Mouse (Mus musculus) hindbrain, embryonic 14.5 days (tissue): Measurements from ENCODE around the gene Lrrc73. TPM values are rescaled to one million over a fixed set of nuclear protein-coding genes. Genes with fewer than 3 reads are reported as not detected.

ENCODE experiments used
- ATAC-seq: fragments of 200-750 bp; cut with Nextera tagmentation; 2 replicates; pipeline ENCODE4 v1.8.0; 2017; ENCODE audit warnings: moderate number of reproducible peaks, mild to moderate bottlenecking, moderate TSS enrichment, moderate library complexity; ENCODE audit not compliant: low FRiP score
- DNase-seq: peaks from one replicate; pipeline ENCODE4 v3.0.0-alpha.2; 2015; ENCODE audit warnings: low spot score
- H3K27ac ChIP-seq: fragments of 300-500 bp; sonication (generic); 2 replicates; pipeline ENCODE4 v1.5.1; 2014; ENCODE audit warnings: mild to moderate bottlenecking, moderate library complexity
- H3K27me3 ChIP-seq: fragments of 300-500 bp; sonication (generic); 2 replicates; pipeline ENCODE4 v1.6.1; 2014; ENCODE audit warnings: mild to moderate bottlenecking, low read length, mixed read lengths; ENCODE audit not compliant: control insufficient read depth, insufficient read depth
- H3K36me3 ChIP-seq: fragments of 300-500 bp; sonication (generic); replicated peaks from 2 replicates; pipeline ENCODE4 v1.6.1; 2014; ENCODE audit not compliant: control insufficient read depth, insufficient read depth
- H3K4me1 ChIP-seq: fragments of 300-500 bp; sonication (generic); replicated peaks from 2 replicates; pipeline ENCODE4 v1.6.1; 2014; ENCODE audit warnings: antibody characterized with exemption, low read length, mixed read lengths; ENCODE audit not compliant: control insufficient read depth, insufficient read depth
- H3K4me2 ChIP-seq: fragments of 300-500 bp; sonication (generic); replicated peaks from 2 replicates; pipeline ENCODE4 v1.6.1; 2014; ENCODE audit warnings: mild to moderate bottlenecking, moderate library complexity
- H3K4me3 ChIP-seq: fragments of 300-500 bp; sonication (generic); replicated peaks from 2 replicates; pipeline ENCODE4 v1.5.1; 2014; ENCODE audit warnings: mild to moderate bottlenecking, low read length
- H3K9ac ChIP-seq: fragments of 300-500 bp; sonication (generic); 2 replicates; pipeline ENCODE4 v1.6.1; 2014
- H3K9me3 ChIP-seq: fragments of 300-500 bp; sonication (generic); 2 replicates; pipeline ENCODE4 v1.6.1; 2016; ENCODE audit warnings: low read length; ENCODE audit not compliant: control insufficient read depth
- WGBS: fragments of 180-500 bp; shearing (Covaris S2); extraction: QIAGEN DNeasy Blood & Tissue Kit; methylation state at CpG from one replicate; pipeline ENCODE4 v1.1.7; 2014; 5-methylcytosine and 5-hydroxymethylcytosine counted together
- microRNA counts: library from miRNA; unstranded; fragments of <30 nt; microRNA quantifications from one replicate; lab custom pipeline; 2016
- microRNA-seq: library from miRNA; unstranded; fragments of <30 nt; microRNA quantifications from one replicate; pipeline ENCODE4, GENCODE M21; 2016
- polyA plus RNA-seq: library from polyadenylated mRNA; unstranded; fragments of >200 nt; fragmentation: Nextera tagmentation; extraction: Ambion mirVana; gene quantifications from 2 replicates; pipeline ENCODE4 v1.2.1, GENCODE M21; 2014

The Lrrc73 gene
- polyA plus RNA-seq, 1 experiment from 2014 or later, result 15.1 TPM

DNA sequence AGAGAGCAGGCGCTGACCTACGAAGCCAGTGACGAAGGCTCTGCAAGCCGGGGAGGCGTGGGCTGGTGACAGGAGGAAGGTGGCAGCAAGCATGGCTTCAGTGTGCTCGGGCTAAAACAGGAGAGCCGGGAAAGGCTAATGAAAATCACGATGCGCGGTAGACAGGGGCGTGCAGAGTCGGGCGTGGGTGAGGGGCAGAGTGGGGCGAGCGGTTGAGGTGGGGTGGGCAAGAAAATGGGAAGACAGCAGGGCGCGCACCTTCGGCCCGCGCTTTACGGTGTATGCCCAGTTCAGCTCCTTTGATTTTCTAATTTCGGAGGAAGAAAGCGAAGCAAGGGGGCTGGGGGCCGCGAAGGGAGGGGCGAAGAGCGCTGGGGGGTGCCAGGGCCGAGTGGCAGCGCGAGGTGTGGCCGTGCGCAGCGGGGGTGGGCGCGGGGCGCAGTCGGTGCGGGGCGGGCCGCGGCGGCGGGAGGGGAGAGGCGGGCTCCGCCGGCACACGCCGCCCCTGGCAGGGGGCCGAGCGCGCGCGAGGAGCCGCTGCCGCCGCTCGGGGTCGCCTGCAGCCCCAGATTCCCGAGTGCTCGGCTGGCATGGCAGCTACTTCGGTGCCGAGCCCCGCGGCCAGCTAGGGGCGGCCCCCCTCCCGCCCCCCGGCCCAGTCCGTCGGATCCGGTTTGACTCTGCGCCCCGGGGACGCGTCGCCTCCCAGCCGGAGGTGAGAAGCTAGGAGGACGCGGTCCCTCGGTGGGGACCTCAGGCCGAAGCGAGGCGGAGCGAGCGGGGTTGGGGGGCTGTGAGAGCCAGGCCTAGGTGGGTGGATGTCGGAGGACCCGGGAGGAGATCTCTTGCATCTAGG lies 44.3 kb downstream of the Lrrc73 start, which contains the start of gene Dlk2:
TSS of gene Dlk2 (plus strand) at position 58 of the 856 bp plus-strand sequence.
- Histone ChIP-seq H3K4me2 (peak within 1 kb of the TSS; percentile 78), H3K4me3 (peak within 1 kb of the TSS; percentile 88), H3K27me3 (peaks cover 37% of the 10 kb centered on the region), H3K9ac (peak within 1 kb of the TSS; percentile 89), H3K27ac (peak within 1 kb of the TSS; percentile 82), H3K36me3 (peaks cover 11% of the 10 kb centered on the region), H3K9me3 (no peaks in the 10 kb centered on the region), H3K4me1 (peaks cover 8% of the 10 kb centered on the region; the same call in 1 of the 2 replicates)
- peak; percentile 68 for ATAC-seq
- DNase-seq, result peak; percentile 65
- under 1% methylated on average over 62 of the region's 86 CpGs for WGBS

DNA sequence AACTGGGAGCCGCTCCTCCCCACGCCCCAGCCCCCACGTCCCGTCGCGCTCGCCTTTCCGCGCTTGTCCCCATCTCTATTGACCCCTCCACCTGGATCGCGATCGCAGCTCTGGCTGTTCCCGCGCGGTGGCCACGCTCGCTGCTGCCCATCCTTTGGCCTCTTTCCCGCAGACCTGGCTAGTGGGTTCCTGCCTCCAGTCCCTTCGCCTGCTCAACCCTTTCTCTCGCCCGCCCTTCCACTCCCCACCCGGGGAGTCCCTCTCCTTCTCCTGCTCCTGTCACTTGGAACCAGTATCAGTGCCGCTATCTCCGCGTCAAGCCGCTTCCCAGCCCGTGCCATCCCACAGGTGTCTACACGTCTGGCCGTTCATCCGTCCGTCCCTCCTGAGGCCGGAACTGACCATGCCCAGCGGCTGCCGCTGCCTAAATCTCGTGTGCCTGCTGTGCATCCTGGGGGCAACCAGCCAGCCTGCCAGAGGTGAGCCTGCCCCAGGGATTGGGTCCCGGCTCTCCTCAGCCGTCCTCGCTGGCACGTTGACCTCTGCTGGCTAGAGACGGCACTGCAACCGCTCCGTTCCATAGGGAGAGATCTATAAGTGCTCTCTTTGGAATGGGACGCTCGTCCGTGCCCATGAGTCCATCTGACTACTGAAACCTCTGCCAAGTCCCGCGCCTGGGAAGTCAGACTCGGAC lies 45.0 kb downstream of the Lrrc73 start:
- Histone ChIP-seq H3K27me3 (peaks cover 31% of the 10 kb centered on the region), H3K36me3 (peaks cover 18% of the 10 kb centered on the region), H3K4me1 (peaks cover 8% of the 10 kb centered on the region; the same call in 1 of the 2 replicates), H3K4me3 (peak overlapping the region; percentile 88), H3K27ac (peak overlapping the region; percentile 82), H3K4me2 (peak overlapping the region; percentile 78), H3K9me3 (no peaks in the 10 kb centered on the region), H3K9ac (peak overlapping the region; percentile 89)
- ATAC-seq (peak; percentile 73), DNase-seq (peak; percentile 82)
- WGBS, result under 1% methylated on average over 47 of the region's 48 CpGs

GRCm38 (mm10) chr17:46301892-46302291 lies 48.6 kb downstream of the Lrrc73 start:
- Histone ChIP-seq H3K27ac (no peak overlapping the region), H3K36me3 (peaks cover 43% of the 10 kb centered on the region), H3K9me3 (no peaks in the 10 kb centered on the region), H3K9ac (no peak overlapping the region), H3K4me2 (no peak overlapping the region), H3K27me3 (peaks cover 2% of the 10 kb centered on the region), H3K4me1 (peaks cover 5% of the 10 kb centered on the region; the same call in 1 of the 2 replicates), H3K4me3 (no peak overlapping the region)
- WGBS, result 84% methylated on average over 12 of the region's 12 CpGs
- no peak for DNase-seq
- ATAC-seq, result no peak

DNA sequence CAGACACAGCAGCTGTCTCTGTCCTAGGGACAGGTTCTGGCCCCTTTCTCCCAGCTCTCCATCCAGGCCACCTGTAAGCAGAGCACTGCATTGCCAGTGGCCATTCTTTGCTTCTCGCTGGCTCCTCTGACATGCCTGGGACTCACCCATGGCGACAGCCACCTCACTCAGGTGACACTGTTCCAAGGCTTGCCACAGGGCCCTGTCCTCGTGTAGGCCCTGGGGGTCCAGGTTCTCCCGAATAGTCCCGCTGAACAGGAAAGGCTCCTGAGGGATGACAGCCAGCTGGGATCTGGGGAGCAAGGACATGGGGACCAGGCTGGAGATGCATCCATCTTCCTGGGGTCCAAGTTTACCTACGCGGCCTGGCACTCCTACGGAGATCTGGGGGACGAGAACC lies 50.9 kb downstream of the Lrrc73 start:
- Histone ChIP-seq H3K27ac (no peak overlapping the region), H3K4me1 (no peaks in the 10 kb centered on the region), H3K4me3 (no peak overlapping the region), H3K36me3 (peaks cover 44% of the 10 kb centered on the region), H3K9me3 (no peaks in the 10 kb centered on the region), H3K4me2 (no peak overlapping the region), H3K9ac (no peak overlapping the region), H3K27me3 (no peaks in the 10 kb centered on the region)
- no peak for DNase-seq
- no peak for ATAC-seq
- WGBS, result 90% methylated on average over 9 of the region's 9 CpGs

MicroRNAs encoded within 50 kb of the gene (microRNA counts, 519-probe panel; counts per million panel counts)
- microRNA mmu-miR-693-3p (lab: Ali Mortazavi, UCI) (not detected), microRNA mmu-miR-693-5p (lab: Ali Mortazavi, UCI) (not detected)

Small RNAs within 50 kb of the gene (microRNA-seq; reads per million reads assigned to microRNA genes)
- gene Mir693, result not detected

Other genes starting within 250 kb of the Lrrc73 start
- gene Vegfa, start 221.2 kb upstream of the Lrrc73 start, polyA plus RNA-seq, result 4.1 and 6.5 TPM in 2 replicates
- 143 and 148 TPM in 2 replicates for gene Mrps18a, start 142.5 kb upstream of the Lrrc73 start, polyA plus RNA-seq
- 50.3 and 52.5 TPM in 2 replicates for gene Rsph9, start 109.3 kb upstream of the Lrrc73 start, polyA plus RNA-seq
- 19.6 and 21.9 TPM in 2 replicates for gene Mad2l1bp, start 100.0 kb upstream of the Lrrc73 start, polyA plus RNA-seq
- 25.7 and 29.9 TPM in 2 replicates for gene Gtpbp2, start 92.5 kb upstream of the Lrrc73 start, polyA plus RNA-seq
- 5.5 and 6.4 TPM in 2 replicates for gene Polh, start 50.9 kb upstream of the Lrrc73 start, polyA plus RNA-seq
- gene Xpo5, start 50.7 kb upstream of the Lrrc73 start, polyA plus RNA-seq, result 43.4 and 44.4 TPM in 2 replicates
- 75.4 and 80.1 TPM in 2 replicates for gene Polr1c, start 5.5 kb upstream of the Lrrc73 start, polyA plus RNA-seq
- gene Yipf3, start 5.5 kb upstream of the Lrrc73 start, polyA plus RNA-seq, result 91.6 and 97.2 TPM in 2 replicates
- 22.3 and 25.8 TPM in 2 replicates for gene Tjap1, start 29.5 kb downstream of the Lrrc73 start, polyA plus RNA-seq
- 18.9 and 20.9 TPM in 2 replicates for gene Dlk2, start 43.9 kb downstream of the Lrrc73 start, polyA plus RNA-seq
- gene Abcc10, start 74.8 kb downstream of the Lrrc73 start, polyA plus RNA-seq, result 8.2 and 9.3 TPM in 2 replicates
- 29.7 and 31.5 TPM in 2 replicates for gene Zfp318, start 130.2 kb downstream of the Lrrc73 start, polyA plus RNA-seq
- 1.4 and 2.2 TPM in 2 replicates for gene Crip3, start 175.4 kb downstream of the Lrrc73 start, polyA plus RNA-seq
- not detected in 2 replicates for gene Slc22a7, start 184.9 kb downstream of the Lrrc73 start, polyA plus RNA-seq
- gene Ttbk1, start 234.1 kb downstream of the Lrrc73 start, polyA plus RNA-seq, result 6.5 and 7.7 TPM in 2 replicates
- 16.0 and 16.6 TPM in 2 replicates for gene Dnph1, start 243.2 kb downstream of the Lrrc73 start, polyA plus RNA-seq